Mouse (Mus musculus): Measurements from ENCODE around the gene Sox13. TPM values are rescaled to one million over a fixed set of nuclear protein-coding genes. Genes with fewer than 3 reads are reported as not detected.
A peak's percentile ranks its signal among the peaks of the same experiment; 100 is the strongest.

Gene Sox13
- total RNA-seq, 2 experiments from 2014 or later = 9.2 to 10.3 TPM

DNA sequence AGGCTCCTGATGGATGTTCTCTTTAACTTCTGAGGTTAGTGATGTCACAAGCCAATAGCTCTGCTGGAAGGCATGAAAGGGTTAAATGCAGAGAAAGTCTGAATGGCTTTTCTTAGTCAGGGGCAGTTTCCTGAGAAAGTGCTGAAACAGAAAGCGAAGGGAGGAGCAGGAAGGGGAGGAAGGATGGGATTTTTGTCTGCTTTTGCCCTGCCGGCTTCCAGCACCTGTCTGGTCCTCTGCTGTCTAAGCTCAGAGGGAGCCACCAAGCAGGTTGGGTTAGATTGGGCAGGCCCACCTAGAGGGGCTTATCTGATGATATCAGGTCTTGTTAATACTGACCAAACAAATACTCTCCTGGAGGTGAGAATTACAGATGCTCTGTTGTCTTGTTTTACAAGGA, 8.4 kb upstream of the Sox13 start:
- DNase-seq (ENCODE audit: low spot score in 2 of 2) = no peak

DNA sequence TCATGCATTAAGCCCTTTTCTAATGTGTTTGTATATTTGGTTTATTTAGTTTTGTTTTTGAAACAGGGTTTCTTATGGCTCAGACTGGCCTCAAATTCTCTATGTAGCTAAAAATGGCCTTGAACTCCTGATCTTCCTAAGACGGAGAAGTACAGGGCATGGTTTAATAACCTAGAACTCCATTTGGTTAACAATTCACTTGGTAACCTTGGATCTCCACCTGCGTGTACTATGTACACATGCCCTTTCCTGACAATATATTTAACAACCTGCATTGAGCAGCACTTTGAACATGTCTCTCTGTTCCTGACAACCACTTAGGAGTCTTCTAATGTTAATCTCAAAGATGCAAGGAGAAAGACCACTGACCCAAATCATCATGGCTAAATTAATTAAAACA, 7.0 kb upstream of the Sox13 start:
- no peak for DNase-seq (ENCODE audit: low spot score in 2 of 2)

- no peak for DNase-seq (ENCODE audit: low spot score in 2 of 2)
These were observed 467 bp upstream of the Sox13 start for GRCm38 (mm10) chr1:133424547-133425140.

- DNase-seq (ENCODE audit: low spot score in 2 of 2) = peak in 1 of 2 experiments; percentile 18
These were observed 1.0 kb downstream of the Sox13 start for GRCm38 (mm10) chr1:133423166-133423542.

- peak in 1 of 2 experiments; percentile 43 for DNase-seq (ENCODE audit: low spot score in 2 of 2)
These were observed 1.5 kb downstream of the Sox13 start for GRCm38 (mm10) chr1:133422615-133423161.

GRCm38 (mm10) chr1:133421975-133422570, 2.1 kb downstream of the Sox13 start:
- DNase-seq (ENCODE audit: low spot score in 2 of 2) = no peak

DNA sequence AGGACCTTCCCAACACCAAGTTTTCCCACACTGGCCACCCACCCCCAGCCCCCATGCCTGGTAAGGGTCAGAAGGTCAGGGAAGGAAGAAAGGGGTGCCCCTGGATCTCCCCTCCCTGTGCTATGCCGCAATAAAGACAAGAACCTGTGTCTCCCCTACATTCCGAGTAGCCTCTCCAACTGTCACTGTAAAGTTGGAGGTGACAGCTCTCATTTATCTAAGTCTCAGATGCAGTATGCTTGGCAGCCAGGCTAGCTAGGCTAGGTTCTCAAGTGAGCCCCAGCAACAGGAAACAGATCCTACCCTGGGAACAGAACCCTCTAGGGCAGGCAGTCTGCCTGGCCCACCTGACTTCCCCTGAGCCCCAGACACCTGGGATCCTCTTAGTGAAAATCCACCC, 3.1 kb downstream of the Sox13 start:
- DNase-seq (ENCODE audit: low spot score in 2 of 2) = peak in 1 of 2 experiments; percentile 1

DNA sequence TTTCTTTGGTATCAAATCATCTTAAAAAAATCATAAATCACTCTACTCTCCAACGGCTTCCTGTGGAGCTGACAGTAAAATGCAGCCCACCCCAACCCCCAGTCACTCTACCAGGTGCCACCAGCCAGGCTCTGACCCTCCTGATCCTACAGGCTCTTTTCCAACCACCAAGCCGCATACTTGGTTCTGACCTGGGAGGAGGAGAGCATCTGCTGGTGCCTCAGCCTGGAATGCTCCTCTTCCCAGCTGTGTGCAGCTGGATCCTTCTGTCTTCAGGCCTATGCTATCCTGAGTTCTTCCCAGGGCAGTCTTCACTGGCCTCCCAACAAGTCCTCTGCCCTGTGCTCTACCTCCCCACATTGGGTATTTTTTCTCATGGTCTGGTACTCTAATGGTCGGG, 3.7 kb downstream of the Sox13 start:
- DNase-seq (ENCODE audit: low spot score in 2 of 2) = peak in 1 of 2 experiments; percentile 1

- DNase-seq (ENCODE audit: low spot score in 2 of 2) = peak in 1 of 2 experiments; percentile 2
These were observed 4.9 kb downstream of the Sox13 start for GRCm38 (mm10) chr1:133419178-133419834.

DNA sequence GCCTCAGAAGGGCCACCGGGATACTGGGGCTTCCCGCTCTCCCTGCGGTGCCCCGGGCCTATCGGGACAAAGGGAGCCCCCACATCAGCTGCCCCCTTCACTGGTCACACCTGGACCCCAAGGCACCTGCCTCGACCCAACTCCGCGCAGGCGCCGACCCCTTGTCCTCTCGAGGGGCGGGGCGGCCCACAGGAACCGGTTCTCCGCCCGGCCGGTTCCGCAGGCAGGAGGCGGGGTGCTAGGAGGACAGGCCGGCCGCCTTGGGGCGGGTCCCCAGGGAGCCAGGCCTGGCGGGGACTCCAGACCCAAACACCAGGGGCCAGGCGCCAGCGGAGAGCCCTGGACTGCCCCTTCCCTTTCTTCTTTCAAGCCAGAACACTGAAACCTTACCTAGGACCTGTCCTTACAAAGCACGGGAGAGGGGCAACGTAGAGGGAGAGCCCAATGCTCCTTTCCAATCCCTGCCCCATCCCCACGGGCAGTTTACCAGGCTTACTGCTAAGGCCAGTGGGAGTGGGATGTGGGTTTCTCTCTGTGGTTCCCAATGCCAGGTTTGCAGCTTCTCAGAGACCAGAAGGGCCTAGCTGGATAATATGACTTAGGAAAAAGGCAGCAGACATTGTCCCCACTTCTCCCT, 5.9 kb downstream of the Sox13 start:
- peak; percentile 40 to 61 for DNase-seq (ENCODE audit: low spot score in 2 of 2)

DNA sequence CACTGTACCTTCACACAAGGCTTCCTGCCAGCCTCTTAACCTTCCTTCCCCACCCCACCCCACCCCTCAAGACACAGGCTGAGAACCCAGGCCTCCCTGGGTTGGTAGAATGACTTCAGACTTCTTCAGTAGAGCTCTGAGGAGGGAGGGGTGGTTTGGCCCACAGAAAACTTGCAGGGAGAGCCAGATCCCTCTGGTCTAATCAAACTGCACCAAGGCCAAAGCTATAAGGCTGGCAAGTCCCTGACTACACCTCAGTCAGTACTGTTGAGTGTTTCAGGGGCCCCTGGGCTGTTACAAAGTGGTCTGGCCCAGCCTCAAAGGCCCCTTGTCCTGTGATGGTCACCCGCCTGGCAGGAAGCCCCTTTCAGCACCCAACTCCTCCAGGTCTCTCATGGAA, 6.6 kb downstream of the Sox13 start:
- peak in 1 of 2 experiments; percentile 5 for DNase-seq (ENCODE audit: low spot score in 2 of 2)

GRCm38 (mm10) chr1:133417113-133417512, 7.1 kb downstream of the Sox13 start:
- no peak for DNase-seq (ENCODE audit: low spot score in 2 of 2)

- no peak for DNase-seq (ENCODE audit: low spot score in 2 of 2)
These were observed 7.7 kb downstream of the Sox13 start for GRCm38 (mm10) chr1:133416472-133416871.

DNA sequence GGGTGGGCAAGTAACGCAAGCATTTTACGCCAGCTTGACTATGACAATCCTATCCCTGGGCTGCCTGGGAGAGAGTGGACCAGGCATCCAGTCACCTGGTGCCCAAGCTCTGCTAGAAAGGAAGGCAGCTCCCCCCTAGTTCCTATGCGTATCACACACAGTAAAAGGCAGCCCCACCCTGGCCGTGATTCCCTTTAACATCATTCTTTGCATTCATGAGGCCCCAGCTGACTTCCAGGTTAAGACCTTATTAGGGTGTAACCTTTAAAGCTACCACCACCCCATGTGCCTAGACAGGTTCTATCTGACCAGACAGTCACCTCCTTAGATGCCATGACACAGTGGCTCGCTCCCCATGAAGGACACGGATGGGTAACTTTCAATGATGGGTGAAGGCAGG, 8.7 kb downstream of the Sox13 start:
- DNase-seq (ENCODE audit: low spot score in 2 of 2) = no peak

- DNase-seq (ENCODE audit: low spot score in 2 of 2) = no peak
These were observed 9.1 kb downstream of the Sox13 start for GRCm38 (mm10) chr1:133415086-133415485.

DNA sequence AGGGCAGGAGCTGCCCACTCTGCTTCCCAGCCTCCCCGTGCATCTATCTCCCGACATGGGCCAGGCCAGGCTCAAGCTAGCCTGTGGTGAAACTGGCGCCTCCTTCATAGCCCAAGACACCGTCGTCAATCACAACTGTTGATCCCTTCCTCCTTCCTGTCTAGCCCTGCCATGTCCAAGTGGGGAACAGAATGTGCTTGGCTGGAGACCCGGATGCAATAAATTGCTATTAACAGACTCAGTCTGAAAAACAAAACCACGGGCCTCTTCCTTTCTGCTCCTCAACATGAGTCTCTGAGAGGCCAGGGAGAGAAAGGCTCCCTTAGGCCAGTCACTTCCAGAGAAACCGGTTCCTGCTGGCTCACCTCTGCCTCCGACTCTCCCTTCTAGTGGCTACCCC, 11.2 kb downstream of the Sox13 start:
- no peak for DNase-seq (ENCODE audit: low spot score in 2 of 2)

DNA sequence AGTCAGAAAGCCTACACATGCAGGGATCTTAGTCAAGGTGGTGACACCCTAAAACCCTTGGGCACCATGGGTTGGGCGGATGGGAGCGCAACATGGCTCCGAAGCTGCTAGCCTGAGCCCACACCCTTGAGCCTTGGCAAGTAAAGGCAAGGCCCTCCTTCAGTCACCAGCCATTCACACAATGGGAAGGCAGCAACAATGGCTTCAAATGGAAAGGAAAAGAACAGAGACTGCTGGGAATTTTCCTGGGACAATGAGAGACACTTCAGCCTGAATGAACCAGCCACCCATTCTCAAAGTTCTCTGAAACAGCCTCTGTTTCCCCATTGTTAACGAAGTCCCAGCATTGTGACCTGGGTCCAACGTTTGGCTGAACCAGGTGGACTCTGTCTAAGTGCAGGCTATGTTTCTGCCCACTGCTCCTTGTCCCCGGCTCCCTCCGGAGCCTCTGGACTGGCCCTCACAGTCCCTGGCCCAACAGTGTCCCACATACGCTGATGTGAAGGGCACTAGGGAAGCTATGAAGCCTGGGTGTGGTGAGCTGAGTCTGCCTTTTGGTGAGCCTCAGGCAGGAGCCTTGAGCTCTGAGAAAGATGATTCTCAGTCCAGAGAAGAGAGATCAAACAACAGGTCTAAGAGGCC, 12.6 kb downstream of the Sox13 start:
- DNase-seq (ENCODE audit: low spot score in 2 of 2) = no peak

DNA sequence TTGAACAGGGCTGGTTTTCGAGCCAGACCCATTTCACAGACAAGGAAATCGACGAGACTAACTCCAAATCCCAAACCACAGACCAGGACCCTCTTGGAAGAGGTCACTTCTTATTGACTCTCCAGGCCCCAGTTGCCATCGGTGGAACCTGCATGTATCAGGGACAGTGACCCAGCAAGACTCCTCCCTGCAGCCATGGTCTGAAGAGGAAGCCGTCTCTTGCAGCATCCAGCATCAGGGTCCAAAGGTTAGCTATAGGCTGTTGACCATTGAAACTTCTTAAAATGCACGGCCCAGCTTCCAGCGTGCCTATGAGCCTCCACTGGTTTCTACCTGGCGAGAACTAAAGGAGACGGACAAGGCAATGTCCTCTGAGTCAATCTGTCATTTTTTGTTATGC, 14.4 kb downstream of the Sox13 start:
- DNase-seq (ENCODE audit: low spot score in 2 of 2) = no peak

GRCm38 (mm10) chr1:133408880-133409516, 15.2 kb downstream of the Sox13 start:
- DNase-seq (ENCODE audit: low spot score in 2 of 2) = no peak

GRCm38 (mm10) chr1:133408321-133408720, 15.9 kb downstream of the Sox13 start:
- DNase-seq (ENCODE audit: low spot score in 2 of 2) = no peak

DNA sequence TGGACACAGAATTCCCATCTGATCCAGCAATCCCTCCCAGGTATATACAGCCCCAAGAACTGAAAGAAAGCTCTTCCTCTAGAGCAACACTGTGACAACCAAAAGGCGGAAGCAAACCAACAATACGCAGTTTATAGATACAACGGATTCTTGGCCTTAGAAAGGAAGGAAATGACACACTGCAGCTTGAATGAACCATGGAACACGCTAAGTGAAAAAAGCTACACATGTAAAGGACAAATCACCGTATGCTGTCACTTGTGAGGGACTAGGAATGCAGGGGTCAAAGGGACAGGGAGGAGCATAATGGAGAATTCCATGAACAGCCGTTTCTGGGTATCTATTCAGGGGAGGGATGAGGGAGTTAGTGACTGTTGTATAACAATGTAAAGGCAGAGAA, 16.7 kb downstream of the Sox13 start:
- no peak for DNase-seq (ENCODE audit: low spot score in 2 of 2)
